Mouse (Mus musculus) C2C12 (cell line): ENCODE results near the gene Large1. TPM values are rescaled to one million over a fixed set of nuclear protein-coding genes. Genes with fewer than 3 reads are reported as not detected.

Source experiments
- H3K27me3 ChIP-seq: one replicate; pipeline ENCODE4 v1.6.1; 2011; ENCODE audit not compliant: control insufficient read depth, insufficient read depth, insufficient read length
- H3K36me3 ChIP-seq: one replicate; pipeline ENCODE4 v1.6.1; 2011; ENCODE audit not compliant: control insufficient read depth, insufficient read depth
- H3K4me3 ChIP-seq: one replicate; pipeline ENCODE4 v1.5.1; 2011; ENCODE audit warnings: mild to moderate bottlenecking, control low read depth; ENCODE audit not compliant: poor library complexity, insufficient read depth, severe bottlenecking
- H3K79me2 ChIP-seq: one replicate; pipeline ENCODE4 v1.6.1; 2011; ENCODE audit not compliant: control insufficient read depth, insufficient read depth
- H3K79me3 ChIP-seq: one replicate; pipeline ENCODE4 v1.6.1; 2011; ENCODE audit warnings: low read depth, control low read depth
- H3ac ChIP-seq: one replicate; pipeline ENCODE3; 2011; ENCODE audit warnings: low read depth; ENCODE audit not compliant: control insufficient read depth, insufficient read length
- CEBPB ChIP-seq: IDR thresholded peaks from one replicate; pipeline ENCODE4 v1.6.1; 2011; ENCODE audit warnings: low read depth, mild to moderate bottlenecking, control low read depth, moderate library complexity
- CTCF ChIP-seq: IDR thresholded peaks from one replicate; pipeline ENCODE4 v1.5.1; 2011; ENCODE audit not compliant: control insufficient read depth, insufficient read depth, insufficient read length
- FOSL1 ChIP-seq: IDR thresholded peaks from one replicate; pipeline ENCODE4 v1.8.0; 2011; ENCODE audit warnings: mild to moderate bottlenecking, low read length; ENCODE audit not compliant: poor library complexity, insufficient read depth, severe bottlenecking
- MAX ChIP-seq: IDR thresholded peaks from one replicate; pipeline ENCODE4 v1.6.1; 2011; ENCODE audit warnings: mild to moderate bottlenecking, control low read depth
- MYOD1 ChIP-seq: IDR thresholded peaks from one replicate; pipeline ENCODE4 v1.6.1; 2011; ENCODE audit warnings: low read depth; ENCODE audit not compliant: control insufficient read depth, insufficient read length
- MYOG ChIP-seq: IDR thresholded peaks from one replicate; pipeline ENCODE4 v1.6.1; 2011; ENCODE audit not compliant: control insufficient read depth, insufficient read length; ENCODE audit errors: extremely low read depth
- USF1 ChIP-seq: IDR thresholded peaks from one replicate; pipeline ENCODE4 v1.6.1; 2011; ENCODE audit warnings: low read depth, mild to moderate bottlenecking, control low read depth, moderate library complexity
- polyA plus RNA-seq: library from polyadenylated mRNA; unstranded; fragments of >200 nt; fragmentation: generic; extraction: Trizol; gene quantifications from one replicate; pipeline ENCODE4 v1.2.1, GENCODE M21; 2012; ENCODE audit warnings: missing spikeins

Large1 gene
- polyA plus RNA-seq, 1 experiment: 9.5 TPM

DNA sequence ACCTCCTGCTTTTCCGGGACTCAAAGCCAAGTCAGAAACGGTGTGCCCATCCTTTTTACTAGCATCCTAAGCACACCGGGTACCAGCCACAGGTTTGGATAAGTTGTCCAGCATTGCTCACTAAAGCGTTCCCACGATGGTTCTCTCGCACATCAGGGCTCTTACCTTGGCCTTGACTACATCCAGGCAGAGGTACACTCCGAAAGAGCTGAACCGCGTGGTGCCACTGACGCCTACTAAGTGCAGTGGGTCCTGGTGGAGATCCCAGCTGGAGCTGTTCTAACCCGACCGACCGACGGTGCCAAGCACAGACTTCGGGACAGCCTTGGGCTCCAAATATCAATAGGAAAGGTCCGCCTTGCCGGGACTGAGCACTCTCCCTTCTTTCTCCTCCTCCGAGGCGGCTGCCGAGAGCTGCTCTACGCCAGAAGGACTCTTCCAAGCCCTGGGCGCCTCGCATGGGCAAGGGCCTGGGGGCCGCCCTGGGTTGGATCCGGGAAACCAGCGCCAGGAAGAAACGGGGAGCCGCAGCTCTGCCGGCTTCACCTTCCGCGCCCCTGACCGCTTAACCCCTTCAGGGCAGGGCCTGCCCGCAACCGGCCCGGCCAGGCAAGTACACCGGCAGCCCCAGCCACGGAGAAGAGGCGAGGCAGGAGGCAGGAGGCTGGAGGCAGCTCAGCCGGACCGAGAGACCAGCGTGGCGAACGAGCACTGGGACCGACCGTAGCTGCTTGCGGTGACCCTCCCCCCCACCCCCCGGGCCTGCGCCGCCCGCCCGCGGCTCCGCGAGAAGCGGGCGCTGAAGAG lies 836 bp downstream of the Large1 start:
- Histone ChIP-seq H3K4me3 (peak overlapping the region; percentile 69), H3ac (peak overlapping the region; percentile 97), H3K36me3 (peaks cover 2% of the 10 kb centered on the region), H3K79me3 (peaks cover 45% of the 10 kb centered on the region), H3K27me3 (no peaks in the 10 kb centered on the region), H3K79me2 (peaks cover 55% of the 10 kb centered on the region)
- TF ChIP-seq CTCF (no peak), MAX (no peak), FOSL1 (no peak), MYOG (no peak), CEBPB (no peak), MYOD1 (no peak), USF1 (no peak)

DNA sequence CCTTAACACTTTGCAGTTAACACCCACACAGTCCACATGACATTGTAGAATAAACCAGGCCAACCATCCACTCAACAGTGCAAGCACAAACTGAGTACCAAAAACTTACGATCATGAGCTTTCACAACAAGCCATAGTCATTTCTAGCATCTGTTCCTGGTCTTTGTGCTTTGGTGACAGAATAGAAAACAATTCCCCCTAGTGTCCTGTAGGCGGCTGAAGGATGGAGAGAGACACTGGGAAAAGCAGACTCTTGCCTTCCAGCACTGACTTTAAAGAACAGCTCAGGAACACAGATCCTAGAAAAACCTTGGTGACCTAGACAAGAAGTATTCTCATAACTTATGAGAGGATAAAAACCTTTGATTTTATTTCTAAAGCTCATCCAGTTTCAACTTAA lies 3.0 kb downstream of the Large1 start:
- no peak overlapping the region for H3ac ChIP-seq
- H3K79me2 ChIP-seq: peaks cover 76% of the 10 kb centered on the region
- TF ChIP-seq FOSL1: no peak
- no peak for TF ChIP-seq MAX
- no peak for TF ChIP-seq USF1
- TF ChIP-seq CTCF: no peak
- TF ChIP-seq MYOG: no peak
- TF ChIP-seq MYOD1: no peak
- peaks cover 57% of the 10 kb centered on the region for H3K79me3 ChIP-seq
- H3K4me3 ChIP-seq: no peak overlapping the region
- peaks cover 3% of the 10 kb centered on the region for H3K36me3 ChIP-seq
- H3K27me3 ChIP-seq: no peaks in the 10 kb centered on the region

- peaks cover 61% of the 10 kb centered on the region for H3K79me3 ChIP-seq
- peaks cover 3% of the 10 kb centered on the region for H3K36me3 ChIP-seq
- no peaks in the 10 kb centered on the region for H3K27me3 ChIP-seq
- H3K79me2 ChIP-seq: peaks cover 89% of the 10 kb centered on the region
- H3K4me3 ChIP-seq: no peak overlapping the region
- no peak overlapping the region for H3ac ChIP-seq
- no peak for TF ChIP-seq USF1
- TF ChIP-seq MYOG: no peak
- peak; percentile 9 for TF ChIP-seq MYOD1
- TF ChIP-seq MAX: peak; percentile 34
- no peak for TF ChIP-seq CTCF
Observed at GRCm38 (mm10) chr8:73342761-73343395, 10.5 kb downstream of the Large1 start.

- peaks cover 97% of the 10 kb centered on the region for H3K79me2 ChIP-seq
- no peak overlapping the region for H3K4me3 ChIP-seq
- H3K79me3 ChIP-seq: peaks cover 61% of the 10 kb centered on the region
- TF ChIP-seq CTCF (no peak), FOSL1 (no peak), MYOD1 (no peak), CEBPB (no peak), MAX (no peak), USF1 (no peak)
- no peaks in the 10 kb centered on the region for H3K27me3 ChIP-seq
- no peak overlapping the region for H3ac ChIP-seq
- H3K36me3 ChIP-seq: no peaks in the 10 kb centered on the region
Observed at GRCm38 (mm10) chr8:73336845-73337244, 16.5 kb downstream of the Large1 start.

DNA sequence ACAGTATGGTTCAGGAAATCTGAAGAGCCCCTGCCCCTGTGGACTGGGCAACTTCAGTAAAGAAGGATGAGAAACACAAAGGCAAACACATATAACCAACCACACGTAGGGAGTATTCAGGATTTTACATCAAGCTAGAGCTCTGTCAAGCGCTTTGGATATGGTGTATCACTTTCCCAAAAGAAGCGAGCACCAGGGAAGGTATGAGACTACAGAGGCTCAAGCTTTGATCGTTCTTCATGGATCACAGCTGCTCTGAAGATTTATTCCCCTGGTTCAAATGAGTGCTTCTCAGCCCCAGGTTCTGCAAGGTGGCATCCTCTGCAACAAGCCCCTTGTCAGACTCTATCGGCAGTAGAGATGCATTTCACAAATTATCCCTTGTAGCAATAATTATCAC lies 24.2 kb downstream of the Large1 start:
- H3K36me3 ChIP-seq: peaks cover 8% of the 10 kb centered on the region
- no peak overlapping the region for H3K4me3 ChIP-seq

More for the DNA sequence above, 24.2 kb downstream of the Large1 start:
- Histone ChIP-seq H3K79me3 (peaks cover 51% of the 10 kb centered on the region), H3K79me2 (peaks cover 85% of the 10 kb centered on the region), H3K27me3 (no peaks in the 10 kb centered on the region), H3ac (no peak overlapping the region)
- TF ChIP-seq MYOD1: no peak
- no peak for TF ChIP-seq MAX
- TF ChIP-seq MYOG: no peak
- no peak for TF ChIP-seq CTCF
- no peak for TF ChIP-seq FOSL1
- TF ChIP-seq USF1: no peak
- TF ChIP-seq CEBPB: no peak
